Mouse (Mus musculus): ENCODE results near the gene Gpr19. TPM values are rescaled to one million over a fixed set of nuclear protein-coding genes. Genes with fewer than 3 reads are reported as not detected.

The Gpr19 gene
- total RNA-seq, 2 experiments from 2014 or later: 7.9 to 11.1 TPM

DNA sequence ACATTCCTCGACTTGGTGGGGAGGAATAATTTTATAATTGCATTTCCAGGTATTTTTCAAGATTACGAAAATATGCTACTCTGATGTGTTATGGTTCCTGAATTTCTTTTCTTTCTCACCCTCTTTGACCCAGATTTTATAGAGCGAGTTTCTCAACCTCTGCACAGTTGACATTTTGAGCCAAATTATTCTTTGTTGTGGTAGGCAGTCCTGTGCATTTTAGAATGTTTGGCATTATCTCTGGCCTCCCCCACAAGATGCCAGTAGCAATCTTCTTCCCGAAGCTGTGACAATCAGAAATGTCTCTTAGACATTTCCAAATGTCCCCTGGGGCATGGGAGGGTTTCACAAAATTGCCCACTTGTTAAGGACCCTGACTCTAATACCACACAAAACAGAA, 25.3 kb upstream of the Gpr19 start:
- DNase-seq: no peak

DNA sequence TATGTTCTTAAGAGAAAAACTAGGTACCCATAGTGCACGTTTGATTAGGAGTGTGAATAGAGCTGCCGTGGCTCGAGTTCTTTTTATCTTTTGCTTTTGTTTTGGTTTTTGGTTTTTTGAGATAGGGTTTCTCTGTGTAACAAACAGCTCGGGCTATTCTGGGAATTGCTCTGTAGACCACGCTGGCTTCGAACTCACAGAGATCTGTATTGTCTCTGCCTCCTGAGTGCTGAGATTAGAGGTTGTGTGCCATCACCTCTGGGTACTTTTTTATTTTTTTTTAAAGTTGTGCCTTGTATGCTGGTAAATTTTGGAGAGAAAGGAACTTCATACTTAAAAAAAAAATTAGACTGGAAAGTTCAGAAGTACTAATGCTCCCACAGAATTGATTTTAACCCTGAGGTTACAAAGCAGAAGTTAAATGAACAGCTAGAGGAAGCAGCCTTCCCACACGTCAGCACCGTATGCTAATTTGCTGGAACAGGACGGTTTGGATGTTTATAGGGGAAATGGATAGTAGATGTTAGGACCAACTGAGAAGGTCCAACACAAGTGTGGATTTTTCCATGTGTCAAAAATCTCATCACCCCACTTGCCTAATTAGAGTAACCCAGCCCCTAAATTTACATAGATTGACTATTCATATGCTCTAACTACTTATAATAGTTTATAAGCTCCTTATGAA, 24.3 kb upstream of the Gpr19 start:
- DNase-seq: no peak

DNA sequence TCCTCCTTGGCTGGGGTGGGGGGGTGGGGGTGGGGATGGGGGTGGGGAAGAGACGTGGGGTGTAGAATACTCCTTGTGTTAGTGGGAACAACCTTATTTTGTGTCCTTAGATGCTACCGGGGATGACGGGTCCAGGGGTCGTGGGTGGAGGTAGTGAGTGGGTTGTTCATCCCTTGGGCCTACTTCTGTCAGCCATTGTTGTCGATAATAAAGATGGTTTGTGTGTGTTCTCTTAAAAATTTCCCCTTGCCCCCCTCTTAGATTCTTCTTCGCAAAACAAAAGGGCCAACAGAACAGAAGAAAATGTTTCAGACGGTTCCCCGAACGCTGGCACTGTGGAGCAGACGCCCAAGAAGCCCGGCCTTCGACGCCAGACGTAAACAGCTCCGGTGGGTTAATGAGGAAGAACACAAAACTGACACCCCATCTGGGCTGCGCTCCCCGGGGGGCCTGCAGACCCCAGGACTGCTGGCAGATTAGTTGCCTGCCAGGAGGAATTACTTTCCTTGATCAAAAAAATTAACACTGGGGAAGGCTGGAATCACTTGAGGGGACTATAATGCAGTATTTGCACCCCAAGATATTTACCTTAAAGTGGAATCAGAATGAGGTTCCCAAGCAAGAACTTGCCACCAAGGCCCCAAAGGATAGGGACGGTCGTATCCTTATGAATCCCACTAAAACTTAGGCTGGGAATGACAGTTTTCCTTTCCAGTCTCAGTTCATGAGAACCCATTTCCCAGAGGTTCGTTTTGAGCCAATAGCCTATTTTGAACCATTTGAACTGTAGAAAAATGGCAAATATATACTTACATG, 23.5 kb upstream of the Gpr19 start:
- DNase-seq: peak; percentile 33

GRCm38 (mm10) chr6:134921014-134921694, 22.8 kb upstream of the Gpr19 start:
- DNase-seq: peak; percentile 65

GRCm38 (mm10) chr6:134920190-134921013, 22.0 kb upstream of the Gpr19 start, which contains the start of gene Cdkn1b:
Gene Cdkn1b (plus strand): TSS chr6:134920401.
- DNase-seq: peak; percentile 92

GRCm38 (mm10) chr6:134919511-134920189, 21.3 kb upstream of the Gpr19 start:
- DNase-seq: peak; percentile 54

DNA sequence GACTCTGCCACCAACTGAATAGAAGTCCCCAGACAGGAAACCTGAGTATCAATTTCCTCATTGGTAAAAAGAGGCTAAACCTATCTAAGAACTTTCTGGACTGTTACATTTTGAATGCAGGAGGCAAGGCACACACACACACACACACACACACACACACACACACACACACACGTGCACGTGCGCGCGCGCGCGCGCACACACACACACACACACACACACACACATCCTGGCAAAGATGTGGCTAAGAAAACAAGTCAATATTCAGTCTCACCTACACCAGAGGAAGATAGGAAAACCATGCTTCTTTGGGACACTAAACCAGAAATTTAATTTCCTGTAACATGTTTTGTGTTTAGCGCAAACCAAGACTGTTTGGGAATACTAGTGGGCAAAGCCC, 20.4 kb upstream of the Gpr19 start:
- no peak for DNase-seq

GRCm38 (mm10) chr6:134917087-134917486, 18.7 kb upstream of the Gpr19 start:
- DNase-seq: peak; percentile 73

DNA sequence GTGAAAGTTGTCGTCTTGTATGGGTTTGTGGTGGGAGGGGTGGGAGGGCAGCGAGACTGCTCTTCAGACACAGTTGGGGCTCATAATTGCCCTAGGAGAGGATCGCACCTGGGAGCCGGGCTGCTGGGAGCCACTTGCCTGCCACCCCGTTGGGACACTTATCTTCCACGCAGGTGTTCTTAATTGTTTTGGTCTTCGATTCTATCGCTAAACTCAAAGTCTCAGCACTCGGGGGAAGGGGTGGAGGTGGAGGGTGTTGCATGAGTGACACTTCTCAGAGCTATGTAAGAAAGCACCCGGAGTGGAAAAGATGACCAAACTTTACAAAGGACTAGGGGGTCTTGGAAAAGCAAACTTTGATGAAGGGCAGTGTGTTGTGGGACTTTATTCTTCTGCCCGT, 18.3 kb upstream of the Gpr19 start:
- DNase-seq: peak; percentile 32

- DNase-seq: no peak
These were observed 16.1 kb upstream of the Gpr19 start for GRCm38 (mm10) chr6:134914523-134914922.

- no peak for DNase-seq
These were observed 7.4 kb upstream of the Gpr19 start for GRCm38 (mm10) chr6:134905811-134906210.

DNA sequence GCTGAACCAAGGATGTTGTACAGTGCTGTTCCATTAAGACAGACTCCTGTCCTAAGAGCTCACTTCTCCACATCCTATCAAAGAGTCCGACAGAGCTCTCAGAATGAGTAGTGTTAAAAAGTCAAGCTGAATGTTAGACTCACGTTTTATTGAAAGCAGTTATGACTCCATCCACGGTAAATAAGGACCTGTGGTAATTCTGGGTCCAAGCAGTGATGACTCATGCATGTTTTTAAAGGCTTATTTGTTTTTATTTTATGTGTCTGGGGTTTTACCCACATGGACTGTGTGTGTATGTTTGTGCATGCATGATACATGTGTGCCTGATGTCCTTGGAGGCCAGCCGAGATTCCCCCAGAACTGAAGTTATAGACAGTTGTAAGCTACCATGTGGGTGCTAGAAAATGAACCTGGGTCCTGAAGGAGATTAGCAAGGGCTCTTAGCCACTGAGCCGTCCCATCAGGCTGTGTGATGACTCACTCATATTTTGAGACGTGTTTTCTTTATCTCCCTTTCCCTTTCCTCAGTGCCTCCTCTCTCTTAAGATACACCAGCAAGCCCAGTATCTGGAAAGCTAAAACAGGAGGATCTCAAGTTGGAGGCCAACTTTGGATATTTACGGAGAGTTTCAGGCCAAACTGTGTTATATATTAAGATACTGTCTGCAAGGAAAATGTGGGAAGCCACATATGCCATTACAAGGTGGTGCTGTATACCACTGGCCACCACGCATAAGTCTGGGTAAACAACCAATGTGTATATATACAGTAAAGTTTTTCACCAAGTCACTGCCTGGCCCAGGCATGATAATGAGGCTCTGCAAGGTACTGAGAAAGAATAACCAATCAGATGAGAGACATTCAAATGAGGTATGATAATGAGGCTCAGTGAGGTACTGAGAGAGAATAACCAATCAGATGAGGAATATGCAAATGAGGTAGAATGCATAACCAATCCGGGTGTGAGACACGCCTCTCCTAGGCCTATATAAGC, 5.8 kb upstream of the Gpr19 start:
- no peak for DNase-seq

DNA sequence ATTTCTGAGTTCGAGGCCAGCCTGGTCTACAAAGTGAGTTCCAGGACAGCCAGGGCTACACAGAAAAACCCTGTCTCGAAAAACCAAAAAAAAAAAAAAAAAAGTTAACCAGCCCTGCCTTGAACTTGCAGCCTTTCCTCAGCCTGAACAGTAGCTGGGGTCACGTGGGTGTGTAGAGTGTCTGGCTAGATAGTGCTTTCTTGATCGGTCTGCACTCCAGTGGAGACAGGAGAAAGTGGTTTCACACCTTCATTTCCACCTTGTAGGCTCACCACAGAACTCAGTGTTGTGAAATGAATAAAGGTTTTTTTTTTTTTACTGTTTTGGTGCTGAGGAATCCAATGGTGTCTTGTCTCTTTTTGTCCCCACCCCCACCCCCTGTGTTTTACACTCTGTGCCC, 5.0 kb upstream of the Gpr19 start:
- no peak for DNase-seq

GRCm38 (mm10) chr6:134897443-134898094, 809 bp downstream of the Gpr19 start:
- peak; percentile 98 for DNase-seq

DNA sequence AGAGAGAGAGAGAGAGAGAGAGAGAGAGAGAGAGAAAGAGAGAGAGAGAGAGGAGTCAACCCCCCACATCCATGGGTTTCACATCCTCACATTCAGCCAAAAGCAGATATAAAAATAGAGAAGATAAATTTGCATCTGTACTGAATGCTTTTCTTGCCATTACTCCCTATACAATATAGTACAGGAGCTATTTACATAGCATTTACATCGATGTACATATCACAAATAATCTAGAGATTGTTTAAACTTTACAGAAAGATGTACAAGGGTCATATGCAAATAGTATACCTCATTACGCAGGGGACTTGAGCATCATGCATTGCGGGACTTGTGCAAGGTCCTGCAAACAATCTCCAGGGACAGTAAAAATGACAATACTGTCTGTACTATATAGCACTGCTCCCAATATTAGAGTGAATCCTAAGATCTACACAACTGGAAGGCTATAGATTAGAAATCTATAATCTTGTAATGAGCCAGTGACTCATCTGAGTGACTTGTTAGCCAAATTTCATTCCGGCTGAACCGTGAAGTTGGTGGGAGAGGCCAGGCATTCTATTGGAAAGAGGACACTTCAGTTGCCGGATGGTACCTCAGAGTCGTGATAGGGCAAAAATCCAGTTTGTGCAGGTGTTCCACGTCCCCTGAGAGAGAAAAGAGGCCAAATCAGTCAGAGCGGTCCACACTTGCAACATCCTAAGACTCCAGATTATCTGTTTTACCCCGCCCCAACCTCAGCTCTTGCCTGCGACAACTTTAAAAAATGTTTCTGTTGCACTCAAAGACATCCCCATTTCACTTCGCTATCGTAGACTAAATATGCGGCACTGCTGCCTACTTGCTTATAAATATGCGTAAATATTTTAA, 1.6 kb downstream of the Gpr19 start:
- DNase-seq: no peak

GRCm38 (mm10) chr6:134890436-134890835, 7.9 kb downstream of the Gpr19 start:
- no peak for DNase-seq

- DNase-seq: no peak
These were observed 8.6 kb downstream of the Gpr19 start for GRCm38 (mm10) chr6:134889763-134890162.

DNA sequence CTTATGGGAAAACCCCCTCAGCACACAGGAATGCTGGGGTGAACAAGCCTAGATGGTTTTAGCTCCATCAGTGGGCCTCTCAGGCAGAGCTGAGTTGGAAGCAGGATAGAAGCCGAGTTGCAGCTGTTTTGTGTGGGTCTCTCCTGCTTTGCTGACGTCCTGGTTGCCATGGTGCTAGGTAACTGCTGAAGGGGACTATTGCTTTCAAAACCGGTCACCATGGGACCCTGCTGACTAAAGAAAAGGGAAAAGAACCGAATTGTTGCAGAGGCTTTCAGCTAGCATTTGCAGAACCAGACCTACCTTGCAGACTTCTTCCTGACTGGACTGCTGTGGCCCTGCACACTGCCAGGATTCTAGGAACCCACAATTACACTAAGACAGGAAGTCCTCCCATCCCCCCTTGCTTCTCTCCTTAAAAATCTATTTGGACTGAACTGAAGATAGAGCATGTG, 9.8 kb downstream of the Gpr19 start:
- no peak for DNase-seq

Measured in adrenal gland, postnatal 10 days (tissue).